Mouse (Mus musculus) layer of hippocampus, adult 11-12 months (tissue): ENCODE measurements around the gene Dnajb1.

ENCODE experiments used
- DNase-seq: peaks from one replicate; pipeline ENCODE4 v3.0.0; 2022; ENCODE audit warnings: low spot score

Gene Dnajb1

GRCm38 (mm10) chr8:83611921-83612320 is 3.9 kb downstream of the Dnajb1 start:
- DNase-seq = no peak

- no peak for DNase-seq
Observed at GRCm38 (mm10) chr8:83613695-83614094, 5.7 kb downstream of the Dnajb1 start.

GRCm38 (mm10) chr8:83616625-83617024 is 8.6 kb downstream of the Dnajb1 start:
- DNase-seq = no peak

- DNase-seq = no peak
Observed at GRCm38 (mm10) chr8:83617111-83617510, 9.1 kb downstream of the Dnajb1 start.

- no peak for DNase-seq
Observed at GRCm38 (mm10) chr8:83618566-83618965, 10.6 kb downstream of the Dnajb1 start.

- no peak for DNase-seq
Observed at GRCm38 (mm10) chr8:83619568-83620285, 11.7 kb downstream of the Dnajb1 start.

GRCm38 (mm10) chr8:83621691-83622388 is 13.8 kb downstream of the Dnajb1 start:
- no peak for DNase-seq

- peak; percentile 95 for DNase-seq
Observed at GRCm38 (mm10) chr8:83622389-83622989, 14.5 kb downstream of the Dnajb1 start.

- no peak for DNase-seq
Observed at GRCm38 (mm10) chr8:83623549-83623948, 15.6 kb downstream of the Dnajb1 start.

GRCm38 (mm10) chr8:83624739-83625138 is 16.7 kb downstream of the Dnajb1 start:
- DNase-seq = no peak

- DNase-seq = no peak
Observed at GRCm38 (mm10) chr8:83625676-83626299, 17.8 kb downstream of the Dnajb1 start.

GRCm38 (mm10) chr8:83632083-83632707 is 24.2 kb downstream of the Dnajb1 start:
- no peak for DNase-seq

GRCm38 (mm10) chr8:83638856-83639255 is 30.9 kb downstream of the Dnajb1 start:
- no peak for DNase-seq

GRCm38 (mm10) chr8:83639649-83640048 is 31.7 kb downstream of the Dnajb1 start:
- no peak for DNase-seq

- DNase-seq = no peak
Observed at GRCm38 (mm10) chr8:83647511-83647910, 39.5 kb downstream of the Dnajb1 start.

GRCm38 (mm10) chr8:83648031-83648430 is 40.0 kb downstream of the Dnajb1 start:
- DNase-seq = no peak

GRCm38 (mm10) chr8:83649699-83650098 is 41.7 kb downstream of the Dnajb1 start:
- no peak for DNase-seq

GRCm38 (mm10) chr8:83652030-83652743 is 44.2 kb downstream of the Dnajb1 start, which contains the start of gene Gipc1:
Gene Gipc1 (plus strand): TSS chr8:83652677.
- DNase-seq = peak; percentile 97

- DNase-seq = no peak
Observed at GRCm38 (mm10) chr8:83652744-83653661, 45.0 kb downstream of the Dnajb1 start.

GRCm38 (mm10) chr8:83653662-83654017 is 45.6 kb downstream of the Dnajb1 start:
- no peak for DNase-seq
